ENCODE assay signal across 9 mouse cellular contexts in genomic region chr13:53475701-53476188, GRCm38 (mm10). TPM values are rescaled to one million over a fixed set of nuclear protein-coding genes. Genes with fewer than 3 reads are reported as not detected.
DNase-seq lines count a peak whose midpoint lies in the region; ATAC-seq and TF ChIP-seq lines count a peak whose summit lies in the region.
"Had no signal": no experiment of that assay in that cellular context is flagged by ENCODE, and none has a peak within 500 bp of the region (broad histone marks: within the 10 kb centered on the region; RNA-seq: fewer than 3 reads in every experiment).

No protein-coding gene starts in this region.

- peak overlapping the region; percentile 80 for H3K4me2 ChIP-seq in intestine, embryonic 16.5 days (ENCODE audit: low read depth, low read length)
- H3K4me2 ChIP-seq in liver, postnatal 0 days (ENCODE audit: low read depth, low read length): peak overlapping the region; percentile 61
- peak overlapping the region; percentile 75 for H3K4me2 ChIP-seq in stomach, embryonic 16.5 days (ENCODE audit: low read depth, low read length)

- H3K9ac ChIP-seq in intestine, embryonic 16.5 days (ENCODE audit: low read depth, low read length): peak overlapping the region; percentile 52
- no peak overlapping the region for H3K9ac ChIP-seq in liver, postnatal 0 days (replicated peaks)
- H3K9ac ChIP-seq in stomach, embryonic 16.5 days (ENCODE audit: low read length): peak overlapping the region; percentile 44; the same call in 1 of the 2 replicates

- H3K27ac ChIP-seq in embryonic fibroblast, embryonic 13.5 days (ENCODE audit: insufficient read depth, low read length): no peak overlapping the region
- no peak overlapping the region for H3K27ac ChIP-seq in intestine, embryonic 16.5 days (ENCODE audit: low read length)
- H3K27ac ChIP-seq in liver, postnatal 0 days (ENCODE audit: low read depth): no peak overlapping the region
- no peak overlapping the region for H3K27ac ChIP-seq in stomach, embryonic 16.5 days (ENCODE audit: low read length)

- no peak for TF ChIP-seq EP300 in liver, postnatal 0 days (IDR thresholded peaks at IDR 0.05; ENCODE audit: low read depth)

- H3K9me3 ChIP-seq in intestine, embryonic 16.5 days (ENCODE audit: control insufficient read depth, low read length): no peaks in the 10 kb centered on the region
- no peaks in the 10 kb centered on the region for H3K9me3 ChIP-seq in liver, postnatal 0 days (ENCODE audit: low read length)
- no peaks in the 10 kb centered on the region for H3K9me3 ChIP-seq in stomach, embryonic 16.5 days (replicated peaks; ENCODE audit: control insufficient read depth, low read length)

- H3K36me3 ChIP-seq in intestine, embryonic 16.5 days (ENCODE audit: control insufficient read depth, insufficient read depth, low read length): no peaks in the 10 kb centered on the region
- no peaks in the 10 kb centered on the region for H3K36me3 ChIP-seq in liver, postnatal 0 days (replicated peaks; ENCODE audit: insufficient read depth, low read length)
- H3K36me3 ChIP-seq in stomach, embryonic 16.5 days (ENCODE audit: control insufficient read depth, insufficient read depth, low read length): no peaks in the 10 kb centered on the region

- TF ChIP-seq POLR2A in embryonic fibroblast, embryonic 13.5 days (IDR thresholded peaks at IDR 0.05; ENCODE audit: low read depth, low read length): no peak

- DNase-seq in left cerebral cortex, postnatal 4 days: peak; percentile 57
- DNase-seq in left cerebral cortex, postnatal 25 days (ENCODE audit: low spot score in 2 of 2): no peak
- no peak for DNase-seq in liver, postnatal 0 days
- DNase-seq in gastrocnemius, postnatal 14 days: no peak
- DNase-seq in thymus, postnatal 14 days: no peak

- intact Hi-C loops in left cerebral cortex, postnatal 4 days (cut with DNase I): no loop called here
- intact Hi-C loops in left cerebral cortex, postnatal 25 days (cut with DNase I): no loop called here
- intact Hi-C loops in gastrocnemius, postnatal 14 days (cut with DNase I; ENCODE audit: low total_unique reads): no loop called here

- H3K4me1 ChIP-seq in embryonic fibroblast, embryonic 13.5 days (ENCODE audit: control insufficient read depth, insufficient read depth, low read length): no peaks in the 10 kb centered on the region
- peaks cover 10% of the 10 kb centered on the region for H3K4me1 ChIP-seq in intestine, embryonic 16.5 days (ENCODE audit: control insufficient read depth, insufficient read depth, low read length)
- peaks cover 5% of the 10 kb centered on the region; the same call in 1 of the 2 replicates for H3K4me1 ChIP-seq in liver, postnatal 0 days (ENCODE audit: insufficient read depth)
- peaks cover 11% of the 10 kb centered on the region for H3K4me1 ChIP-seq in stomach, embryonic 16.5 days (ENCODE audit: control insufficient read depth, insufficient read depth, low read length)

- no peak for TF ChIP-seq CTCF in embryonic fibroblast, embryonic 13.5 days (IDR thresholded peaks at IDR 0.05; ENCODE audit: borderline replicate concordance, insufficient read depth, low read length)
- no peak for TF ChIP-seq CTCF in liver, postnatal 0 days (IDR thresholded peaks at IDR 0.05; ENCODE audit: low read depth)

- peaks cover 60% of the 10 kb centered on the region for H3K27me3 ChIP-seq in intestine, embryonic 16.5 days (replicated peaks; ENCODE audit: control insufficient read depth, insufficient read depth, low read length)
- H3K27me3 ChIP-seq in liver, postnatal 0 days (ENCODE audit: insufficient read depth, low read length): peaks cover 78% of the 10 kb centered on the region
- peaks cover 61% of the 10 kb centered on the region for H3K27me3 ChIP-seq in stomach, embryonic 16.5 days (ENCODE audit: control insufficient read depth, insufficient read depth, low read length)

- H3K4me3 ChIP-seq in embryonic fibroblast, embryonic 13.5 days (ENCODE audit: insufficient read depth, low read length): peak overlapping the region; percentile 40
- H3K4me3 ChIP-seq in intestine, embryonic 16.5 days (ENCODE audit: low read length): peak overlapping the region; percentile 51
- peak overlapping the region; percentile 32 for H3K4me3 ChIP-seq in liver, postnatal 0 days (ENCODE audit: low read depth, low read length)
- peak overlapping the region; percentile 46 for H3K4me3 ChIP-seq in stomach, embryonic 16.5 days (replicated peaks; ENCODE audit: low read length)

- ATAC-seq in intestine, embryonic 16.5 days: peak; percentile 62
- no peak for ATAC-seq in liver, postnatal 0 days
- ATAC-seq in stomach, embryonic 16.5 days (ENCODE audit: insufficient read depth, low FRiP score): peak; percentile 59
- ATAC-seq: Patski had no signal

- under 1% methylated on average over 37 of the region's 37 CpGs for WGBS in intestine, embryonic 16.5 days
- 1% methylated on average over 22 of the region's 37 CpGs for WGBS in liver, postnatal 0 days (ENCODE audit: insufficient replicate concordance)
- WGBS in stomach, embryonic 16.5 days: under 1% methylated on average over 35 of the region's 37 CpGs

RNA-seq across cellular contexts. Expression of gene Msx2, which starts 2.9 kb away (rescaled TPM):
- under 1 TPM; 0.60 to 0.74 TPM for total RNA-seq in left cerebral cortex, postnatal 4 days (2021)
- under 1 TPM; 0.43 to 0.46 TPM for total RNA-seq in left cerebral cortex, postnatal 25 days (2021)
- polyA plus RNA-seq in embryonic fibroblast, embryonic 13.5 days (2011; ENCODE audit: insufficient read length, low read depth, missing spikeins): 2.8 and 3.6 TPM in 2 replicates
- 0.16 and 0.18 TPM in 2 replicates for polyA plus RNA-seq in intestine, embryonic 16.5 days (2015; fragmentation: Nextera tagmentation; extraction: Ambion mirVana)
- not detected in 2 replicates for polyA plus RNA-seq in liver, postnatal 0 days (2015; fragmentation: Nextera tagmentation; extraction: Ambion mirVana)
- 1.6 and 2.2 TPM in 2 replicates for polyA plus RNA-seq in stomach, embryonic 16.5 days (2015; fragmentation: Nextera tagmentation; extraction: Ambion mirVana)
- under 1 TPM in 1 of 2 experiments, not detected in 1; 0.18 TPM for total RNA-seq in gastrocnemius, postnatal 14 days (2021)
- polyA plus RNA-seq: Patski had no signal
